Mouse (Mus musculus): ENCODE measurements at regions not wholly inside any gene's neighbourhood (a gene's known extent, or its start where the extent isn't known, plus 50 kb on each side); places are given as distances from the start of the nearest gene placed in this dataset.
"Not testable (repeated sequence)": the region's sequence is repeated elsewhere in the genome, so short reads cannot be mapped to it uniquely, and the experiment has no call there.

DNA sequence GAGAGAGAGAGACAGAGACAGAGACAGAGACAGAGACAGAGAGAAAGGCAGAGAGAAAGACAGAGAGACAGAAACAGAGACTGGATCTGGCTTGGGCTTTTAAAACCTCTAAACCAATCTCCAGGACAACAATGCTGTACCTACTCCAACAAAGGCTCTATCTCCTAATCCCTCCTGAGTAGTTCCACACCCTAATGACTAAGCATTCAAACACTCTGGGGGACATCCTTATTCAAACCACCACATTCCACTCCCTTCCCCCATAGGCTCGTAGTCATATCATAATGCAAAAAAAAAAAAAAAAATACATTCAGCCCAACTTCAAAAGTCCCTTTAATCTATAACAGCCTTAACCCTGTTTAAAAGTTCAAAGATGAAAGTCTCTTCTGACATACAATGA lies 289.3 kb downstream of the Diras2 start:
- Histone ChIP-seq H3K9ac (ENCODE audit: low read depth, low read length) (no peak overlapping the region), H3K4me1 (replicated peaks; ENCODE audit: control insufficient read depth, insufficient read depth, low read length) (no peaks in the 10 kb centered on the region), H3K27ac (ENCODE audit: low read depth, low read length) (no peak overlapping the region), H3K36me3 (ENCODE audit: control insufficient read depth, insufficient read depth, low read length) (no peaks in the 10 kb centered on the region), H3K9me3 (ENCODE audit: control insufficient read depth, low read length) (no peaks in the 10 kb centered on the region), H3K4me2 (replicated peaks; ENCODE audit: low read depth, low read length) (no peak overlapping the region), H3K27me3 (ENCODE audit: control insufficient read depth, insufficient read depth, low read length) (no peaks in the 10 kb centered on the region), H3K4me3 (ENCODE audit: low read depth, low read length) (no peak overlapping the region)
- ATAC-seq (ENCODE audit: low FRiP score) (no peak), DNase-seq (ENCODE audit: low spot score) (no peak)
- WGBS: 73% methylated on average over 1 of the region's 1 CpGs

DNA sequence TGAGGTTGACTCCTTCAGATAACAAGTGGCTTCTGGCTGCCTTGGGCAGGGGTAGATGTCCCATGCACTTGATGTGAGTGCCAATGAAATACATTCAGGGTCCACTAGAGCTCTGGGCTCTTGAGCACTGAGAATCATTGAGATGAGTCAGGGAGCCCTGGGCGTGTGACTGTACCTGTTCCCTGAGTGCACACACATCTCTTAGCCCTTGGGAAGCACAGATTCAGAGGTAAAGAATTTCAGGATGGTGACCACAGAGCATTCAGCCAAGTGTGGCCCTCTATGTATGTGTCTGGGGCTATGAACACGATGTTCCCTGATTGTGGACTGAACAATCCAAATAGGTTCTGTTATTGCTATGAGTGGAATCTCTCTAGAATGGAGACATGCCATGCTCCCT lies 281.6 kb downstream of the Diras2 start:
- ATAC-seq (ENCODE audit: low FRiP score): no peak
- WGBS: 86% methylated on average over 2 of the region's 2 CpGs

DNA sequence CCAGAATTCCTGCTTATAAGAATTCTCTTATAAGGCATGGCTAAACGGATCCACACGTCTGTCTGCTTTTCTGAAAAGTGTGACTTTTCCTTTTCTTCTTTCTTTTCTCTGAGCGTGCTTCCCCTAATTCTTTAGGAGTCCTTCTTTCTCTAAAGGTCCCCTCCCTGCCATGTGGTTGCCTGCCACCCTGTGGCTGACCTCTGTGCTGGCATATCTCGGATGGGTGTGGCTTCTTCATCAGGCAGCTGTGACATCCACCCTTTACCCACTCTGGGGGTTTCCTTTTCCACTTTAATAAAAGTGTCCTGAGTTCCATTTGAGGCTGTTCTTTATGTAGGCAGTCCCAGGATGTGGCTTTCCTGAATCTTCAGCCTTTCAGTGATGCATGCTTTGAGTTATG lies 280.7 kb downstream of the Diras2 start:
- Histone ChIP-seq H3K4me1 (replicated peaks; ENCODE audit: control insufficient read depth, insufficient read depth, low read length) (no peaks in the 10 kb centered on the region), H3K9ac (ENCODE audit: low read depth, low read length) (no peak overlapping the region), H3K27ac (ENCODE audit: low read depth, low read length) (no peak overlapping the region), H3K36me3 (ENCODE audit: control insufficient read depth, insufficient read depth, low read length) (no peaks in the 10 kb centered on the region), H3K9me3 (ENCODE audit: control insufficient read depth, low read length) (no peaks in the 10 kb centered on the region), H3K27me3 (ENCODE audit: control insufficient read depth, insufficient read depth, low read length) (no peaks in the 10 kb centered on the region), H3K4me3 (ENCODE audit: low read depth, low read length) (no peak overlapping the region), H3K4me2 (replicated peaks; ENCODE audit: low read depth, low read length) (no peak overlapping the region)
- DNase-seq (ENCODE audit: low spot score): no peak
- 61% methylated on average over 4 of the region's 4 CpGs for whole genome bisulfite sequencing
- ATAC-seq (ENCODE audit: low FRiP score): no peak

More for the DNA sequence above, 281.6 kb downstream of the Diras2 start:
- no peak for DNase-seq (ENCODE audit: low spot score)
- no peaks in the 10 kb centered on the region for H3K9me3 ChIP-seq (ENCODE audit: control insufficient read depth, low read length)
- no peak overlapping the region for H3K9ac ChIP-seq (ENCODE audit: low read depth, low read length)
- H3K4me1 ChIP-seq (replicated peaks; ENCODE audit: control insufficient read depth, insufficient read depth, low read length): no peaks in the 10 kb centered on the region
- H3K4me2 ChIP-seq (replicated peaks; ENCODE audit: low read depth, low read length): no peak overlapping the region
- no peaks in the 10 kb centered on the region for H3K36me3 ChIP-seq (ENCODE audit: control insufficient read depth, insufficient read depth, low read length)
- no peaks in the 10 kb centered on the region for H3K27me3 ChIP-seq (ENCODE audit: control insufficient read depth, insufficient read depth, low read length)
- H3K27ac ChIP-seq (ENCODE audit: low read depth, low read length): no peak overlapping the region
- H3K4me3 ChIP-seq (ENCODE audit: low read depth, low read length): no peak overlapping the region

DNA sequence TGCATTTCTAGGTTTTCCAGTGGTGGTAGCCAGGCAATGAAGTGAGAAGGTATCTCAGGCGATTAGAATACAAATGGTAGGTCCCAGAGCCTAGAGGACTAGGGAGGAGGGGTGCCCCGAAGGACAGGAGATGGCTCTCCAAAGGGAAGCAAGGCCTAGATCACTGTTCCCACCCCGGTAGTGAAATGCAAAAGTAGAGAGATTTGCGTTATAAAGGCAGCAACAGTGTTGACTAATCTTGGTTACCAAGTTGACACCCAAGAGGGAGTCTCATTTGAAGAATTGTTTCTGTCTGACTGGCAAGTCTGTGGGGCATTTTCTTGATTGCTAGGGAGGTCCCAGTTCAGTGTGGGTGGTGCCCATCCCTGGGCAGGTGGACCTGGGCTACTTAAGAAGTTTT lies 278.8 kb downstream of the Diras2 start:
- 57% methylated on average over 4 of the region's 4 CpGs for WGBS
- no peak overlapping the region for H3K4me2 ChIP-seq (replicated peaks; ENCODE audit: low read depth, low read length)

DNA sequence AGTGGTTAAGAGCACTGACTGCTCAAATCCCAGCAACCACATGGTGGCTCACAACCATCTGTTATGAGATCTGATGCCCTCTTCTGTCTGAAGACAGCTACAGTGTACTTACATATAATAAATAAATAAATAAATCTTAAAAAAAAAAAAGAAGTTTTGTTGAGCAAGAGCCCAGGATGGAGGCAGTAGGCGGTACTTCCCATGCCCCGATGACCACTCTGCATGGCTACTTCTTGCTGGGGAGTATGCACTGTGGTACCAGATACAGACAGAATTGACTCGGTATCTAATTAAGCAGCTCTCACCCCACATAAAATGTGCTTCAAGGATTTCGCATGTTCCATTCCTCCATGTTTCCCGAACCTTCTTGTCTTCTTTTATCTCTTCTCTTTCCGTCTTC lies 278.4 kb downstream of the Diras2 start:
- WGBS: 39% methylated on average over 6 of the region's 6 CpGs
- not testable (repeated sequence) for H3K27ac ChIP-seq (ENCODE audit: low read depth, low read length)

More for the DNA sequence above, 278.8 kb downstream of the Diras2 start:
- no peak for ATAC-seq (ENCODE audit: low FRiP score)
- Histone ChIP-seq H3K9ac (ENCODE audit: low read depth, low read length) (no peak overlapping the region), H3K36me3 (ENCODE audit: control insufficient read depth, insufficient read depth, low read length) (no peaks in the 10 kb centered on the region), H3K27ac (ENCODE audit: low read depth, low read length) (no peak overlapping the region), H3K4me3 (ENCODE audit: low read depth, low read length) (no peak overlapping the region), H3K4me1 (replicated peaks; ENCODE audit: control insufficient read depth, insufficient read depth, low read length) (no peaks in the 10 kb centered on the region), H3K9me3 (ENCODE audit: control insufficient read depth, low read length) (no peaks in the 10 kb centered on the region), H3K27me3 (ENCODE audit: control insufficient read depth, insufficient read depth, low read length) (no peaks in the 10 kb centered on the region)
- no peak for DNase-seq (ENCODE audit: low spot score)

DNA sequence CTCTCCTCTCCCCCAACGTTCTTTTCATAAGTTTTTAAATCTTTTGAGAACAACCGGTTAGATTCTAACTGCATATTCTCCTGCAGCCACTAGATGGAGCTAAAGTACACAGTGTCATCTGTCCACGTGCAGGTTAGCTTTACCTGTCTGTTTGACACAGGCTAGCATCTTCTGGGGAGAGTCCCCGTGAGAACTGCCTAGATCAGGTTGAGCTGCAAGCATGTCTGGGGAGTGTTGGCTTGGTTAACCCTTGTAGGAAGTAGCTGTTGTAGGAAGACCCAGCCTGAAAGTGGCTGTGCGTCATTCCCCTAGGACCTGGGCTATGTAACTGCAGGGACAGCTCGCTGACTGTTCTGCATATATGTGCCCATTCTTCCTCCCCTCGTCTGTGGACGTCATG lies 277.9 kb downstream of the Diras2 start:
- Histone ChIP-seq H3K4me1 (replicated peaks; ENCODE audit: control insufficient read depth, insufficient read depth, low read length) (no peaks in the 10 kb centered on the region), H3K36me3 (ENCODE audit: control insufficient read depth, insufficient read depth, low read length) (no peaks in the 10 kb centered on the region), H3K9me3 (ENCODE audit: control insufficient read depth, low read length) (no peaks in the 10 kb centered on the region), H3K4me3 (ENCODE audit: low read depth, low read length) (no peak overlapping the region), H3K27me3 (ENCODE audit: control insufficient read depth, insufficient read depth, low read length) (no peaks in the 10 kb centered on the region), H3K9ac (ENCODE audit: low read depth, low read length) (no peak overlapping the region), H3K27ac (ENCODE audit: low read depth, low read length) (no peak overlapping the region), H3K4me2 (replicated peaks; ENCODE audit: low read depth, low read length) (no peak overlapping the region)
- DNase-seq (ENCODE audit: low spot score) (peak; percentile 54), ATAC-seq (ENCODE audit: low FRiP score) (no peak)
- 34% methylated on average over 8 of the region's 8 CpGs for WGBS

More for the DNA sequence above, 278.4 kb downstream of the Diras2 start:
- H3K4me3 ChIP-seq (ENCODE audit: low read depth, low read length); H3K9ac ChIP-seq (ENCODE audit: low read depth, low read length); H3K36me3 ChIP-seq (ENCODE audit: control insufficient read depth, insufficient read depth, low read length); DNase-seq (ENCODE audit: low spot score); H3K9me3 ChIP-seq (ENCODE audit: control insufficient read depth, low read length); H3K27me3 ChIP-seq (ENCODE audit: control insufficient read depth, insufficient read depth, low read length); H3K4me2 ChIP-seq (replicated peaks; ENCODE audit: low read depth, low read length); ATAC-seq (ENCODE audit: low FRiP score); H3K4me1 ChIP-seq (replicated peaks; ENCODE audit: control insufficient read depth, insufficient read depth, low read length): not testable (repeated sequence)

DNA sequence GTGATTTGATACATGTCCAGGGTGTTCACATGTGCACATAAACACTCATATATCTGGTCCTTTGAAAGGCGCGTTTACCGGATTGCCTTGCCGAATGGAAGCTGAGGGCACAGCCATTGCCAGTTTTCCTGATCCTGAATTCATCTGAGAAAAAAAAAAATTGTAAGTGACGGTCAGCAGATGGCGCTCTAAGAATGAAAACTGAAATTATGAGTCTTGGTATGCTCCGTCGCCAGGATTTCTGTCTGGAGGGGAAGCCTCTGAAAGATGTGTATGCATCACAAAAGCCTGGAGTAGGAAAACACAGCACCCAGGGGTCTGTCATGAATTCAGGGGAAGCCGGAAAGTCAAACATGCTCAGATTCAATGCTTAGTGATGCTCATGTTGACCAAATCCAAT lies 276.9 kb downstream of the Diras2 start:
- WGBS: 21% methylated on average over 9 of the region's 9 CpGs
- H3K9ac ChIP-seq (ENCODE audit: low read depth, low read length): no peak overlapping the region

DNA sequence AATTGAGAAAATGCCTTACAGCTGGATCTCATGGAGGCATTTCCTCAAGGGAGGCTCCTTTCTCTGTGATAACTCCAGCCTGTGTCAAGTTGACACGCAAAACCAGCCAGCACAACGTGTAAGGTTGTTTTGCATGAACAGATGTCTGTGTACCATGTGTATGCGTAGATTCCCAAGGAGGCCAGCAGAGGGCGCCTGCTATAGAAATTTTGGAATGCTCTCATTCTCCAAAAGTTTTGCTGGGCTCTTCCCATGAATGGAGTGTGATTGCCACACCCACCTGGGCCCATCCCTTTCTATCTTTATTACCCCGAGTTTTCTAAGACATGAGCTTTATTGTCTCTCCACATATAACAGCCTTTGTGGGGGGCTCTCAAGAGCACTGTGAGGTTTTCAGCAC lies 275.4 kb downstream of the Diras2 start:
- no peak for ATAC-seq (ENCODE audit: low FRiP score)
- 62% methylated on average over 5 of the region's 5 CpGs for WGBS
- peak; percentile 44 for DNase-seq (ENCODE audit: low spot score)
- Histone ChIP-seq H3K9me3 (ENCODE audit: control insufficient read depth, low read length) (no peaks in the 10 kb centered on the region), H3K4me2 (replicated peaks; ENCODE audit: low read depth, low read length) (no peak overlapping the region), H3K4me1 (replicated peaks; ENCODE audit: control insufficient read depth, insufficient read depth, low read length) (no peaks in the 10 kb centered on the region), H3K36me3 (ENCODE audit: control insufficient read depth, insufficient read depth, low read length) (no peaks in the 10 kb centered on the region), H3K27ac (ENCODE audit: low read depth, low read length) (no peak overlapping the region), H3K27me3 (ENCODE audit: control insufficient read depth, insufficient read depth, low read length) (no peaks in the 10 kb centered on the region), H3K9ac (ENCODE audit: low read depth, low read length) (no peak overlapping the region), H3K4me3 (ENCODE audit: low read depth, low read length) (no peak overlapping the region)

More for the DNA sequence above, 276.9 kb downstream of the Diras2 start:
- no peak overlapping the region for H3K4me3 ChIP-seq (ENCODE audit: low read depth, low read length)
- peak; percentile 79 for DNase-seq (ENCODE audit: low spot score)
- no peak overlapping the region for H3K4me2 ChIP-seq (replicated peaks; ENCODE audit: low read depth, low read length)
- H3K36me3 ChIP-seq (ENCODE audit: control insufficient read depth, insufficient read depth, low read length): no peaks in the 10 kb centered on the region
- no peak overlapping the region for H3K27ac ChIP-seq (ENCODE audit: low read depth, low read length)
- no peak for ATAC-seq (ENCODE audit: low FRiP score)
- no peaks in the 10 kb centered on the region for H3K4me1 ChIP-seq (replicated peaks; ENCODE audit: control insufficient read depth, insufficient read depth, low read length)
- no peaks in the 10 kb centered on the region for H3K27me3 ChIP-seq (ENCODE audit: control insufficient read depth, insufficient read depth, low read length)
- no peaks in the 10 kb centered on the region for H3K9me3 ChIP-seq (ENCODE audit: control insufficient read depth, low read length)

DNA sequence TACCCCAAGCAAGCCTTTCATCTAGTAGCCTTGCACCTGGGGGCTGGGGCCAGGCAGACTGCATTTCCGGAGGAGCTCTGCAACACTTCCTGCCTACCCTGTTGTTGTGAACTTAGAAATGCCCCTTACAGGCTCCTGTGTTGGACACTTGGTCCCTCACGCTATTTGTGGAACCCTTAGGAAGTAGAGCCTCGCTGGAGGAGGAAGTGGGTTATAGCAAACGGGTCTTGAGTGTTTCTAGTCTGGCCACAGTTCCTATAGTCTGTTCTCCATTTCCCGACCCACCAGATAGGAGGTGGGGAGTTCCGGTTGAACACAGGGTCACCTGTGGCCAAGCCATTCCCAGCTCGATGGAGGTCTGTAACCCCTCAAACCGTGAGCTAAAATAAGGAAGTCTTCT lies 272.7 kb downstream of the Diras2 start:
- no peaks in the 10 kb centered on the region for H3K4me1 ChIP-seq (replicated peaks; ENCODE audit: control insufficient read depth, insufficient read depth, low read length)
- 90% methylated on average over 8 of the region's 8 CpGs for WGBS
- H3K36me3 ChIP-seq (ENCODE audit: control insufficient read depth, insufficient read depth, low read length): no peaks in the 10 kb centered on the region
- no peak overlapping the region for H3K4me2 ChIP-seq (replicated peaks; ENCODE audit: low read depth, low read length)
- no peak overlapping the region for H3K27ac ChIP-seq (ENCODE audit: low read depth, low read length)
- no peak overlapping the region for H3K4me3 ChIP-seq (ENCODE audit: low read depth, low read length)
- no peaks in the 10 kb centered on the region for H3K9me3 ChIP-seq (ENCODE audit: control insufficient read depth, low read length)
- DNase-seq (ENCODE audit: low spot score) (no peak), ATAC-seq (ENCODE audit: low FRiP score) (no peak)
- H3K27me3 ChIP-seq (ENCODE audit: control insufficient read depth, insufficient read depth, low read length): no peaks in the 10 kb centered on the region
- no peak overlapping the region for H3K9ac ChIP-seq (ENCODE audit: low read depth, low read length)

Data from hindbrain, embryonic 11.5 days (tissue).